Comparison of ENCODE assay signal across 14 mouse cellular contexts in the genomic region with DNA sequence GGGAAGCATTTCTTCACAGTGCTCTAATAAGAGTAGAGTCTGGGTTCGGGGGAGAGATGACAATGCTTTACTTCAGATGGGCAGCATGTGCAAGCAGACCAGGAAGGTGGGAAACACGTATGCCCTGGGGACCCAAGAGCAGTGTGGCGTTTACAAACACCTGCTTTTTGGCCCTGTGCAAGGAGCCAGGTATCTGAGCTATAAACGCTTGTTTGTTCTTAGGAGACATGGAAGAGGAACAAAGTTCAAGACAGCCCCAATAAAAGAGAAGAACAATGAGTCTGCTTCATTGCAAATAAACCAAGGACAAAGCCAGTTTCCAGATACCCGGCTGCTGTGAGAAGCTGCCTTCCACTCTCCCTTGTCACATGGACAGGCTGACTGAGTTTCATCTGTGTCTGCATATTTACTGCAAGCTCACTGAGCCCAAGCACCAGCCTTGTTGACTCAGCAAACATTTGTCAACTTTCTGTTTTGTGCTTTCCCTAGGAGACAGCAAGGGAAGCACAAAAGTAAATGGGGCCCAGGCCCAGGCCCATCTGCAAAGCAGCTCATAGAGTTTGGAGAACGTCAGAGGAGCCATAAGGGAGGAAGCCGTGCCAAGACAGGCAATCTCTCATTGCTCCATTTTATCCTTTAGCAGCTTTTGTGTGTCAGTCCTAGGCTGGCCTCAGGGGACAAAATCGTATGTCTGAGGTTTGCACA.
DNase-seq lines count a peak whose midpoint lies in the region; ATAC-seq and TF ChIP-seq lines count a peak whose summit lies in the region.
"Had no signal": no experiment of that assay in that cellular context is flagged by ENCODE, and none has a peak within 500 bp of the region (broad histone marks: within the 10 kb centered on the region; RNA-seq: fewer than 3 reads in every experiment).

No protein-coding gene starts in this region.

- no peak for TF ChIP-seq POLR2A in lung, adult 2 months (IDR thresholded peaks at IDR 0.05; ENCODE audit: borderline replicate concordance, extremely low read depth, low read depth, low read length)

- H3K36me3 ChIP-seq in hindbrain, postnatal 0 days (ENCODE audit: insufficient read depth, low read length), result no peaks in the 10 kb centered on the region
- no peaks in the 10 kb centered on the region for H3K36me3 ChIP-seq in hindbrain, embryonic 11.5 days (ENCODE audit: control insufficient read depth, insufficient read depth, low read length)
- H3K36me3 ChIP-seq in midbrain, postnatal 0 days (ENCODE audit: insufficient read depth, low read length), result no peaks in the 10 kb centered on the region
- H3K36me3 ChIP-seq: hindbrain, embryonic 12.5 days; liver, embryonic 15.5 days had no signal

- no peak for TF ChIP-seq CTCF in hindbrain, postnatal 0 days (IDR thresholded peaks at IDR 0.05; ENCODE audit: low read depth)
- no peak for TF ChIP-seq CTCF in lung, adult 2 months (IDR thresholded peaks at IDR 0.05; ENCODE audit: insufficient read depth, low read length)
- TF ChIP-seq CTCF in midbrain, postnatal 0 days (IDR thresholded peaks at IDR 0.05), result no peak

- intact Hi-C loops in left cerebral cortex, postnatal 36 days (cut with DNase I), result no loop called here

- ATAC-seq in hindbrain, postnatal 0 days, result no peak
- ATAC-seq in hindbrain, embryonic 11.5 days (ENCODE audit: low FRiP score), result no peak
- no peak for ATAC-seq in midbrain, postnatal 0 days (ENCODE audit: low FRiP score)

- H3K27me3 ChIP-seq in hindbrain, postnatal 0 days (ENCODE audit: insufficient read depth, low read length), result no peaks in the 10 kb centered on the region
- no peaks in the 10 kb centered on the region for H3K27me3 ChIP-seq in hindbrain, embryonic 11.5 days (ENCODE audit: control insufficient read depth, insufficient read depth, low read length)
- no peaks in the 10 kb centered on the region for H3K27me3 ChIP-seq in midbrain, postnatal 0 days (ENCODE audit: insufficient read depth, low read length)
- H3K27me3 ChIP-seq: hindbrain, embryonic 12.5 days; liver, embryonic 15.5 days had no signal

- H3K9ac ChIP-seq in hindbrain, postnatal 0 days (replicated peaks; ENCODE audit: low read length), result no peak overlapping the region
- no peak overlapping the region for H3K9ac ChIP-seq in hindbrain, embryonic 11.5 days (ENCODE audit: low read depth, low read length)
- no peak overlapping the region for H3K9ac ChIP-seq in midbrain, postnatal 0 days (replicated peaks; ENCODE audit: low read length, poor library complexity, severe bottlenecking)
- H3K9ac ChIP-seq: hindbrain, embryonic 12.5 days; liver, embryonic 15.5 days had no signal

- H3K4me1 ChIP-seq in hindbrain, postnatal 0 days (ENCODE audit: insufficient read depth, low read length), result no peaks in the 10 kb centered on the region
- no peaks in the 10 kb centered on the region for H3K4me1 ChIP-seq in hindbrain, embryonic 11.5 days (replicated peaks; ENCODE audit: control insufficient read depth, insufficient read depth, low read length)
- no peaks in the 10 kb centered on the region for H3K4me1 ChIP-seq in lung, adult 2 months (ENCODE audit: control insufficient read depth, insufficient read depth, low read length)
- H3K4me1 ChIP-seq in midbrain, postnatal 0 days (ENCODE audit: insufficient read depth, low read length), result no peaks in the 10 kb centered on the region
- H3K4me1 ChIP-seq: hindbrain, embryonic 12.5 days; liver, embryonic 15.5 days had no signal

- no peak overlapping the region for H3K4me3 ChIP-seq in hindbrain, postnatal 0 days (ENCODE audit: low read length)
- no peak overlapping the region for H3K4me3 ChIP-seq in hindbrain, embryonic 11.5 days (ENCODE audit: low read depth, low read length)
- no peak overlapping the region for H3K4me3 ChIP-seq in lung, adult 2 months (replicated peaks; ENCODE audit: extremely low read depth, low read depth, low read length)
- H3K4me3 ChIP-seq in midbrain, postnatal 0 days (ENCODE audit: low read depth, low read length), result no peak overlapping the region
- H3K4me3 ChIP-seq: gastrocnemius, adult 2 months; hindbrain, embryonic 12.5 days; liver, embryonic 15.5 days had no signal

- no peak overlapping the region for H3K27ac ChIP-seq in hindbrain, postnatal 0 days
- no peak overlapping the region for H3K27ac ChIP-seq in hindbrain, embryonic 11.5 days (ENCODE audit: low read depth, low read length)
- H3K27ac ChIP-seq in midbrain, postnatal 0 days (ENCODE audit: low read depth, low read length), result no peak overlapping the region
- H3K27ac ChIP-seq: gastrocnemius, adult 2 months; hindbrain, embryonic 12.5 days; liver, embryonic 15.5 days had no signal

- DNase-seq in embryo, embryonic 11 days, result peak; percentile 11
- DNase-seq in embryo, embryonic 10.5 days (ENCODE audit: low spot score), result no peak
- DNase-seq in hindbrain, postnatal 0 days (ENCODE audit: low spot score), result peak; percentile 22
- no peak for DNase-seq in hindbrain, embryonic 11.5 days (ENCODE audit: low spot score)
- peak; percentile 9 for DNase-seq in lung, postnatal 10 days
- no peak for DNase-seq in lung, adult 2 months
- peak; percentile 26 for DNase-seq in midbrain, postnatal 0 days (ENCODE audit: low spot score)
- DNase-seq in left cerebral cortex, postnatal 36 days (ENCODE audit: low spot score in 2 of 2), result no peak
- DNase-seq: adrenal gland, adult 8-10 months; cerebellum, adult 8-10 months; gastrocnemius, adult 2 months; thymus, postnatal 36 days had no signal

- no peaks in the 10 kb centered on the region for H3K9me3 ChIP-seq in hindbrain, postnatal 0 days (ENCODE audit: low read length)
- H3K9me3 ChIP-seq in hindbrain, embryonic 11.5 days (ENCODE audit: control insufficient read depth, low read length), result no peaks in the 10 kb centered on the region
- no peaks in the 10 kb centered on the region for H3K9me3 ChIP-seq in midbrain, postnatal 0 days (ENCODE audit: low read length)
- H3K9me3 ChIP-seq: hindbrain, embryonic 12.5 days; liver, embryonic 15.5 days had no signal

- H3K4me2 ChIP-seq in hindbrain, postnatal 0 days (ENCODE audit: low read depth, low read length), result no peak overlapping the region
- H3K4me2 ChIP-seq in hindbrain, embryonic 11.5 days (replicated peaks; ENCODE audit: low read depth, low read length), result no peak overlapping the region
- H3K4me2 ChIP-seq in midbrain, postnatal 0 days (ENCODE audit: low read depth, low read length, poor library complexity, severe bottlenecking), result no peak overlapping the region
- H3K4me2 ChIP-seq: hindbrain, embryonic 12.5 days; liver, embryonic 15.5 days had no signal

- WGBS in hindbrain, postnatal 0 days, result 55% methylated on average over 8 of the region's 8 CpGs
- 64% methylated on average over 8 of the region's 8 CpGs for WGBS in hindbrain, embryonic 11.5 days
- 55% methylated on average over 8 of the region's 8 CpGs for WGBS in lung, adult 2 months
- WGBS in midbrain, postnatal 0 days, result 70% methylated on average over 8 of the region's 8 CpGs

Comparison
In these comparisons a context has a peak if more than half of its experiments do, and no peak if none do; other contexts are left out.
1. DNase-seq: peak in embryo, embryonic 11 days (single experiment), hindbrain, postnatal 0 days (single experiment), lung, postnatal 10 days (single experiment) and midbrain, postnatal 0 days (single experiment); none in embryo, embryonic 10.5 days (single experiment), hindbrain, embryonic 11.5 days (single experiment), lung, adult 2 months (single experiment) and left cerebral cortex, postnatal 36 days (0 of 2).